Mouse (Mus musculus): Measurements from ENCODE around the gene Brinp1.

GRCm38 (mm10) chr4:68957265-68957664, 3.1 kb upstream of the Brinp1 start:
- TF ChIP-seq ZC3H11A (IDR thresholded peaks at IDR 0.05; ENCODE audit: borderline replicate concordance, low read depth, low read length) (no peak), HCFC1 (IDR thresholded peaks at IDR 0.05; ENCODE audit: borderline replicate concordance, insufficient read depth, low read length) (no peak), CHD2 (IDR thresholded peaks at IDR 0.05; ENCODE audit: low read depth, low read length) (no peak), MAFK (IDR thresholded peaks at IDR 0.05; ENCODE audit: insufficient read depth, low read depth, low read length) (no peak), ZNF384 (IDR thresholded peaks at IDR 0.05; ENCODE audit: low read depth, low read length) (no peak)
